Mouse (Mus musculus) stomach, postnatal 0 days (tissue): Measurements from ENCODE around the gene 2310022B05Rik. TPM values are rescaled to one million over a fixed set of nuclear protein-coding genes. Genes with fewer than 3 reads are reported as not detected.

Source experiments
- ATAC-seq: fragments of 200-750 bp; cut with Nextera tagmentation; 2 replicates; pipeline ENCODE4 v1.8.0; 2017; ENCODE audit not compliant: low FRiP score, low TSS enrichment
- DNase-seq: peaks from one replicate; pipeline ENCODE4 v3.0.0-alpha.2; 2016; ENCODE audit warnings: low spot score
- H3K27ac ChIP-seq: fragments of 300-500 bp; sonication (generic); replicated peaks from 2 replicates; pipeline ENCODE4 v1.5.1; 2014; ENCODE audit warnings: mild to moderate bottlenecking, control low read depth
- H3K27me3 ChIP-seq: fragments of 300-500 bp; sonication (generic); 2 replicates; pipeline ENCODE4 v1.6.1; 2014; ENCODE audit warnings: low read length; ENCODE audit not compliant: control insufficient read depth, insufficient read depth
- H3K36me3 ChIP-seq: fragments of 300-500 bp; sonication (generic); 2 replicates; pipeline ENCODE4 v1.6.1; 2014; ENCODE audit warnings: low read length, mixed read lengths; ENCODE audit not compliant: control insufficient read depth, insufficient read depth
- H3K4me1 ChIP-seq: fragments of 300-500 bp; sonication (generic); replicated peaks from 2 replicates; pipeline ENCODE4 v1.6.1; 2014; ENCODE audit warnings: antibody characterized with exemption; ENCODE audit not compliant: control insufficient read depth, insufficient read depth
- H3K4me2 ChIP-seq: fragments of 300-500 bp; sonication (generic); replicated peaks from 2 replicates; pipeline ENCODE4 v1.6.1; 2014; ENCODE audit warnings: low read depth, mild to moderate bottlenecking, control low read depth, moderate library complexity
- H3K4me3 ChIP-seq: fragments of 300-500 bp; sonication (generic); 2 replicates; pipeline ENCODE4 v1.5.1; 2014; ENCODE audit warnings: low read depth, low read length, control low read depth
- H3K9ac ChIP-seq: fragments of 300-500 bp; sonication (generic); 2 replicates; pipeline ENCODE4 v1.6.1; 2014; ENCODE audit warnings: mild to moderate bottlenecking, low read length, control low read depth, mixed read lengths
- H3K9me3 ChIP-seq: fragments of 300-500 bp; sonication (generic); 2 replicates; pipeline ENCODE4 v1.6.1; 2016; ENCODE audit warnings: low read length; ENCODE audit not compliant: control insufficient read depth
- CTCF ChIP-seq: IDR thresholded peaks from 2 replicates; pipeline ENCODE4 v1.5.1; 2016; ENCODE audit warnings: antibody characterized with exemption, low read depth, mild to moderate bottlenecking, moderate library complexity
- EP300 ChIP-seq: optimal IDR thresholded peaks from 2 replicates; pipeline ENCODE3; 2016; ENCODE audit warnings: antibody characterized with exemption
- WGBS: fragments of 180-500 bp; shearing (Covaris S2); extraction: QIAGEN DNeasy Blood & Tissue Kit; methylation state at CpG from one replicate; pipeline ENCODE4 v1.1.7; 2014; 5-methylcytosine and 5-hydroxymethylcytosine counted together
- polyA plus RNA-seq: library from polyadenylated mRNA; unstranded; fragments of >200 nt; fragmentation: Nextera tagmentation; extraction: Ambion mirVana; gene quantifications from 2 replicates; pipeline ENCODE4 v1.2.1, GENCODE M21; 2015

Gene 2310022B05Rik
- polyA plus RNA-seq, 1 experiment from 2014 or later, result 17.9 TPM

DNA sequence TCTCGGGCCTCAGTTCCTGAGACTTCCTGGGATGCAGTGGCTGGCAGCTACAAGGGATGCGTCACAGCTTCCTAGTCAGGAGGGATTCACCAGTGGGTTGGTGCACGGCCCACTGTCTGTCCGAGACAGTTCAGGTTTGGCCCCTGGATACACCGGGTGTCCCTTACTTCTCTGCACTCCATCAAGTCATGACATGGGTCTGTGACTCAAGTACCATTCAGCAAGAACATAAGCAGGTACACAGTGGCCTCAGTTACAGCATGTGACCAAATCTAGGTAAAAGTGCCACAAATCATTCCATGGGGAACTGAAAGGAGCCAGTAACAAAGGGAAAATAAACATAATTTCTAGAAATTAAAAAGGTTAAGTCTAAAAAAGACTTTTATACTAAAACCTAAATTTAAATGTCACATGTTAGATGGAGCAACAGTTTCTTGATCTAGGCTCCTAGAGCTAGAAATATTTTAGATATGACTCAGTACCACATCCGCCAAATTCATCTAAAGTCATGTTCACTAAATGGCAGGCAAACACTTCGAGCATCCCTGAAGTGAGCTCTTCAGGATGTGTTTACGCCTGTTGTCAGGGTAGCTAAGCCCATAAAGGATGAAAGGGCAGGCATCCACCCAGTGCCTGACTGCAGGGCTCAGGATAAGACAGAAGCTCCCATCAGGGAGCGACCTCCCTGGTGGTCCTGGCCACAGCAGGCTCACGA, 18.1 kb upstream of the 2310022B05Rik start:
- H3K36me3 ChIP-seq, result peaks cover 13% of the 10 kb centered on the region; the same call in 1 of the 2 replicates
- H3K9me3 ChIP-seq, result no peaks in the 10 kb centered on the region
- H3K27ac ChIP-seq, result no peak overlapping the region
- no peak overlapping the region for H3K9ac ChIP-seq
- no peak overlapping the region for H3K4me2 ChIP-seq
- no peaks in the 10 kb centered on the region for H3K27me3 ChIP-seq
- H3K4me3 ChIP-seq, result no peak overlapping the region
- TF ChIP-seq EP300, result no peak
- no peak for TF ChIP-seq CTCF
- WGBS, result 74% methylated on average over 10 of the region's 10 CpGs
- DNase-seq, result no peak
- ATAC-seq, result no peak
- no peaks in the 10 kb centered on the region for H3K4me1 ChIP-seq

DNA sequence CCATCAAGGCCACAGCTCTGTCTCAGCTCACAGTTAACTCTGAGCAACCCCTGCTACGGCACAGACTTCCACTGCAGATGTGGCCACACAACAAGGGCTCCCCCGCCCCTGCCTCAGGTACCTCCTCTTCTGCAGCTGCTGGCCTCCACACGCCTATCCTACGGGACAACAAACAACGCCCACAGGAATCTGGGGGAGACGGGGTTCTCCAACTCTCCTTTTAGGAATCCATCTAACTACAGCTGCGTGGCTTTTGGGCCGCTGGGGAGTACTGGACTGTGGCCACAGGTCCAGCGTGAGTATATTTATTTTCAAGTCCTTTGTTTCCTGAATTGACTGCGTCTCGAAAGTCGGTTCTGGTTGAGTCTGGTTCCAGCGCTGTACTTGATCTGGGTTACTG, 15.1 kb upstream of the 2310022B05Rik start:
- ATAC-seq (no peak), DNase-seq (no peak)
- WGBS, result 90% methylated on average over 13 of the region's 13 CpGs
- Histone ChIP-seq H3K36me3 (peaks cover 9% of the 10 kb centered on the region; the same call in 1 of the 2 replicates), H3K9me3 (no peaks in the 10 kb centered on the region), H3K9ac (no peak overlapping the region), H3K4me2 (no peak overlapping the region), H3K27me3 (no peaks in the 10 kb centered on the region), H3K27ac (no peak overlapping the region), H3K4me1 (no peaks in the 10 kb centered on the region), H3K4me3 (no peak overlapping the region)
- no peak for TF ChIP-seq CTCF
- TF ChIP-seq EP300, result no peak

DNA sequence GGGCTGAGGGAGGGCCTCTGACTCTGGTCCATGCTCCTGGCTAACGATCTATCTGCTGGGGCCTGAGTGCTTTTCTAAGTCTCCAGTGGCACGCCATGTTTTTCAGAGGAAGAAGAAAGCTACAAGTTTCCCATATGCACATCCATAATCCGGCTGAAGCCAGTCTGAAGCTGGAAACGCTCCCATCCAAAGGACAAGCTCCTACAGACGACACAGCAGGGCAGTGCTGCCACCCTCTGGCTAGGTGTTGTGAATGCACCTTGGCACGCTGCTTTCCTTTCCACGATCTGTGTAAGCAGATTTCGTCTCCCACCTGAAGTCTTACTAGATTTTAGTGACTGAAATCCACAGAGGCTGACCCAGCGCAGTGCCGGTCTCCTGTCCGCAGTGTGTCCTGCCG, 14.3 kb upstream of the 2310022B05Rik start:
- DNase-seq (peak; percentile 82), ATAC-seq (peak; percentile 86)
- H3K36me3 ChIP-seq, result 0 out of 2 replicates have a peak, but pooled peaks cover 5% of the 10 kb centered on the region
- no peak overlapping the region for H3K4me2 ChIP-seq
- peak overlapping the region; percentile 38; the same call in 1 of the 2 replicates for H3K9ac ChIP-seq
- peak overlapping the region; percentile 61; the same call in 1 of the 2 replicates for H3K27ac ChIP-seq
- H3K27me3 ChIP-seq, result no peaks in the 10 kb centered on the region
- WGBS, result 43% methylated on average over 12 of the region's 12 CpGs
- H3K4me3 ChIP-seq, result no peak overlapping the region
- H3K9me3 ChIP-seq, result no peaks in the 10 kb centered on the region
- no peaks in the 10 kb centered on the region for H3K4me1 ChIP-seq
- TF ChIP-seq EP300, result no peak
- peak; percentile 99 for TF ChIP-seq CTCF

DNA sequence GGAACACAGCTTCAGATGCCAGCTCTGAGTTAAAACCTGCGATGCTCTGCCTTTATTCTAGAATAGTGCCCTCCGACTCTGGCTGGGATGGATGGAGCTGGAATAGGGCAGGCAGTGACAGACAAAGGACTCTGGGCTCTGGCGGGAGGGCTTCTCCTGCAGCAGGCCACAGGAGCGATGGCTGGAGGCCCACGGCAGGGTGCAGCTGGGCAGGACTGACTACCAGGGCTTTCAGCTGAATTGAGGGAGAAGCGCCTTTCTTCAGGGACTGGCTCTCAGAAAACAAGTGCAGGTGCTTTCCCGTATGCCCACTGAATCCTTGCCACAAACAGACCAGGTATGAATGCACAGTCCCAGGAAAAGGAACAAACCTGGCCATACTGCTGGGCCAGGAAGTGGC, 13.9 kb upstream of the 2310022B05Rik start:
- Histone ChIP-seq H3K27me3 (no peaks in the 10 kb centered on the region), H3K27ac (peak overlapping the region; percentile 61; the same call in 1 of the 2 replicates), H3K4me2 (no peak overlapping the region), H3K9me3 (no peaks in the 10 kb centered on the region), H3K4me1 (no peaks in the 10 kb centered on the region), H3K9ac (peak overlapping the region; percentile 38; the same call in 1 of the 2 replicates), H3K36me3 (0 out of 2 replicates have a peak, but pooled peaks cover 5% of the 10 kb centered on the region), H3K4me3 (no peak overlapping the region)
- DNase-seq (no peak), ATAC-seq (no peak; the same call in 1 of the 2 replicates)
- 83% methylated on average over 7 of the region's 7 CpGs for WGBS
- TF ChIP-seq EP300 (no peak), CTCF (no peak)

DNA sequence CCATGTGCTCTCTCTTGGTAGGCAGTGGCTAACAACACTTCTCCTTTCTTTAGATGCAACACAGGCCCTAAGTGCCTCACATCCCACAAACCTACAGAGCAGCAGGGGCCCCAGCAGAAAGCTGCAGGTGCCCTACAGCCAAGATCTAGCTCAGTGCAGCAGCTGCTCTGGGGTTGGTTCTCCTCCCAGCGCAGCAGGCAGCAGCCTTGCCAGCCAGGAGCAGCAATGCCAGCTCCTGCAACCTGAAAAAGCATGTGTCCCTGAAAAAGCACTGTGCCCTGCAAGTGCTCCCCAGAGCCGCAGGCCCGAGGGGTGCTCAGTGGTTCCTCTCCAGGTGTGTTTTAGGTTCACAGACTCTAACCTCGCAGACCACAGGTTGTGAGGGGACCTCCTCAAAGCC, 13.5 kb upstream of the 2310022B05Rik start:
- Histone ChIP-seq H3K36me3 (0 out of 2 replicates have a peak, but pooled peaks cover 5% of the 10 kb centered on the region), H3K9me3 (no peaks in the 10 kb centered on the region), H3K4me3 (no peak overlapping the region), H3K4me2 (no peak overlapping the region), H3K9ac (no peak overlapping the region), H3K27ac (no peak overlapping the region), H3K4me1 (no peaks in the 10 kb centered on the region), H3K27me3 (no peaks in the 10 kb centered on the region)
- ATAC-seq (no peak), DNase-seq (no peak)
- TF ChIP-seq EP300 (no peak), CTCF (no peak)
- whole genome bisulfite sequencing, result 98% methylated on average over 4 of the region's 4 CpGs

DNA sequence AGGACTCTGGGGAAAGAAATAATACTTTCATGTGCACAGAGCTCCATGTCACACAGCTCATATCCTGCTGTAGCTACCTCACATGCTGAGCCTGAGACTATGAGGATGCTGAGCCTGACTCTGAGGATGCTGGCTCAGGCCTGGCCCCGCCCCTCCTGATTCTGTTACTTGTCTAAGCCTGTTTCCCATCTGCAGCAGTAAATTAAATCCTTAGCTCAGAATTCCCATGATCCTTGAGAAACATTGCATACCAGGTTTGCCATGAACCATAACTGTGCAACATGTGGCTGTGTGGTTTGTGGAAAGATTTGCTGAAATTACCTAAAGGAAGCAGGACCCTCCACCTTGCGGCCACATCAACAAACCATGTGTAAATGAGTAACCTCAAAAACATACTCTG, 9.2 kb upstream of the 2310022B05Rik start:
- H3K4me2 ChIP-seq, result no peak overlapping the region
- ATAC-seq (no peak), DNase-seq (no peak)
- H3K4me1 ChIP-seq, result no peaks in the 10 kb centered on the region
- H3K27ac ChIP-seq, result no peak overlapping the region
- WGBS, result 91% methylated on average over 2 of the region's 2 CpGs
- no peak for TF ChIP-seq CTCF
- TF ChIP-seq EP300, result no peak
- no peaks in the 10 kb centered on the region for H3K9me3 ChIP-seq
- no peak overlapping the region for H3K4me3 ChIP-seq
- no peaks in the 10 kb centered on the region for H3K27me3 ChIP-seq
- no peak overlapping the region for H3K9ac ChIP-seq
- H3K36me3 ChIP-seq, result no peaks in the 10 kb centered on the region
